Mouse (Mus musculus): ENCODE data around the gene Olfr552. TPM values are rescaled to one million over a fixed set of nuclear protein-coding genes. Genes with fewer than 3 reads are reported as not detected.
"Not testable (repeated sequence)": the region's sequence is repeated elsewhere in the genome, so short reads cannot be mapped to it uniquely, and the experiment has no call there.

Gene Olfr552
- polyA plus RNA-seq, 1 experiment, result not detected

GRCm38 (mm10) chr7:102638132-102638531, 40.6 kb downstream of the Olfr552 start, which contains the start of gene Olfr554:
Olfr554 (plus strand) TSS chr7:102638432.
- no peak within 1 kb of the TSS for H3K27ac ChIP-seq (ENCODE audit: insufficient read depth, low read depth, low read length)
- 56% methylated on average over 1 of the region's 1 CpGs for WGBS
- H3K36me3 ChIP-seq (ENCODE audit: control insufficient read depth, insufficient read depth, low read length), result no peaks in the 10 kb centered on the region
- no peaks in the 10 kb centered on the region for H3K27me3 ChIP-seq (ENCODE audit: control insufficient read depth, insufficient read depth, low read length)
- no peak for TF ChIP-seq CTCF (IDR thresholded peaks at IDR 0.05; ENCODE audit: extremely low read depth, insufficient read length, insufficient replicate concordance, low read depth, low read length)
- no peak within 1 kb of the TSS for H3K4me3 ChIP-seq (ENCODE audit: low read depth, low read length)
- H3K4me1 ChIP-seq (ENCODE audit: control insufficient read depth, insufficient read depth, insufficient read length, low read length), result no peaks in the 10 kb centered on the region

GRCm38 (mm10) chr7:102644945-102645344, 47.4 kb downstream of the Olfr552 start:
- not testable (repeated sequence) for H3K27ac ChIP-seq (ENCODE audit: insufficient read depth, low read depth, low read length); H3K4me1 ChIP-seq (ENCODE audit: control insufficient read depth, insufficient read depth, insufficient read length, low read length); H3K36me3 ChIP-seq (ENCODE audit: control insufficient read depth, insufficient read depth, low read length); H3K27me3 ChIP-seq (ENCODE audit: control insufficient read depth, insufficient read depth, low read length); H3K4me3 ChIP-seq (ENCODE audit: low read depth, low read length)
- WGBS, result 74% methylated on average over 4 of the region's 4 CpGs

Other genes with a start within 250 kb of the Olfr552 start
- gene Rrm1, start 156.1 kb upstream of the Olfr552 start, polyA plus RNA-seq (2012; rRNA removed), result 2.2 and 4.0 TPM in 2 replicates
- not detected in 2 replicates for gene Olfr543, start 116.1 kb upstream of the Olfr552 start, polyA plus RNA-seq (2012; rRNA removed)
- not detected in 2 replicates for gene Olfr544, start 109.5 kb upstream of the Olfr552 start, polyA plus RNA-seq (2012; rRNA removed)
- gene Olfr545, start 98.2 kb upstream of the Olfr552 start, polyA plus RNA-seq (2012; rRNA removed), result not detected in 2 replicates
- not detected in 2 replicates for gene Olfr547, start 63.0 kb upstream of the Olfr552 start, polyA plus RNA-seq (2012; rRNA removed)
- gene Olfr548-ps1, start 56.9 kb upstream of the Olfr552 start, polyA plus RNA-seq (2012; rRNA removed), result not detected in 2 replicates
- gene Olfr549, start 47.9 kb upstream of the Olfr552 start, polyA plus RNA-seq (2012; rRNA removed), result not detected in 2 replicates
- gene Trim21, start 32.3 kb upstream of the Olfr552 start, polyA plus RNA-seq (2012; rRNA removed), result 1.6 and 2.0 TPM in 2 replicates
- gene Olfr550, start 26.3 kb upstream of the Olfr552 start, polyA plus RNA-seq (2012; rRNA removed), result not detected in 2 replicates
- gene Olfr551, start 5.9 kb upstream of the Olfr552 start, polyA plus RNA-seq (2012; rRNA removed), result not detected in 2 replicates
- gene Olfr553, start 20.4 kb downstream of the Olfr552 start, polyA plus RNA-seq (2012; rRNA removed), result not detected in 2 replicates
- not detected in 2 replicates for gene Olfr554, start 40.7 kb downstream of the Olfr552 start, polyA plus RNA-seq (2012; rRNA removed)
- not detected in 2 replicates for gene Olfr555, start 61.1 kb downstream of the Olfr552 start, polyA plus RNA-seq (2012; rRNA removed)
- not detected in 2 replicates for gene Olfr556, start 67.1 kb downstream of the Olfr552 start, polyA plus RNA-seq (2012; rRNA removed)
- 1.7 and 2.2 TPM in 2 replicates for gene Trim68, start 89.6 kb downstream of the Olfr552 start, polyA plus RNA-seq (2012; rRNA removed)
- gene Olfr557, start 98.1 kb downstream of the Olfr552 start, polyA plus RNA-seq (2012; rRNA removed), result not detected in 2 replicates
- gene Olfr558, start 104.4 kb downstream of the Olfr552 start, polyA plus RNA-seq (2012; rRNA removed), result 0.11 and 0.63 TPM in 2 replicates
- gene Olfr33, start 121.3 kb downstream of the Olfr552 start, polyA plus RNA-seq (2012; rRNA removed), result not detected in 2 replicates
- gene Olfr559, start 129.7 kb downstream of the Olfr552 start, polyA plus RNA-seq (2012; rRNA removed), result not detected in 2 replicates
- not detected in 2 replicates for gene Olfr560, start 161.6 kb downstream of the Olfr552 start, polyA plus RNA-seq (2012; rRNA removed)
- 0.55 and 0.71 TPM in 2 replicates for gene Olfr78, start 161.7 kb downstream of the Olfr552 start, polyA plus RNA-seq (2012; rRNA removed)
- not detected in 2 replicates for gene Olfr561, start 173.5 kb downstream of the Olfr552 start, polyA plus RNA-seq (2012; rRNA removed)
- not detected in 2 replicates for gene Olfr564, start 205.7 kb downstream of the Olfr552 start, polyA plus RNA-seq (2012; rRNA removed)